Mouse (Mus musculus): ENCODE measurements at regions not wholly inside any gene's neighbourhood (a gene's known extent, or its start where the extent isn't known, plus 50 kb on each side); places are given as distances from the start of the nearest gene placed in this dataset.

- TF ChIP-seq POLR2A (IDR thresholded peaks at IDR 0.05; ENCODE audit: control insufficient read depth, extremely low read depth, insufficient read depth, low read length, poor library complexity) = no peak
- TF ChIP-seq CTCF (IDR thresholded peaks at IDR 0.05; ENCODE audit: borderline replicate concordance, control insufficient read depth, extremely low read depth, insufficient read depth, low read length, poor library complexity) = no peak
Observed at GRCm38 (mm10) chr8:87152068-87152915, 267.2 kb upstream of the N4bp1 start.

Measured in thymus, adult 2 months (tissue).